Mouse (Mus musculus) forebrain, embryonic 14.5 days (tissue): ENCODE data around the gene Car5a. TPM values are rescaled to one million over a fixed set of nuclear protein-coding genes. Genes with fewer than 3 reads are reported as not detected.

Experiments
- ATAC-seq: fragments of 200-750 bp; cut with Nextera tagmentation; 2 replicates; pipeline ENCODE4 v1.8.0; 2017; ENCODE audit warnings: mild to moderate bottlenecking, moderate library complexity
- DNase-seq: peaks from one replicate; pipeline ENCODE4 v3.0.0-alpha.2; 2015; ENCODE audit warnings: low spot score
- H3K27ac ChIP-seq: fragments of 300-500 bp; sonication (generic); 2 replicates; pipeline ENCODE4 v1.5.1; 2014; ENCODE audit warnings: low read depth, mild to moderate bottlenecking, control low read depth, low read length, moderate library complexity
- H3K27me3 ChIP-seq: fragments of 300-500 bp; sonication (generic); replicated peaks from 2 replicates; pipeline ENCODE4 v1.6.1; 2014; ENCODE audit warnings: low read length, control low read depth, mixed read lengths; ENCODE audit not compliant: control insufficient read depth, insufficient read depth
- H3K36me3 ChIP-seq: fragments of 300-500 bp; sonication (generic); 2 replicates; pipeline ENCODE4 v1.6.1; 2014; ENCODE audit warnings: low read length, control low read depth; ENCODE audit not compliant: control insufficient read depth, insufficient read depth
- H3K4me1 ChIP-seq: fragments of 300-500 bp; sonication (generic); 2 replicates; pipeline ENCODE4 v1.6.1; 2014; ENCODE audit warnings: antibody characterized with exemption, low read length, control low read depth; ENCODE audit not compliant: control insufficient read depth, insufficient read depth
- H3K4me2 ChIP-seq: fragments of 300-500 bp; sonication (generic); 2 replicates; pipeline ENCODE4 v1.6.1; 2014; ENCODE audit warnings: mild to moderate bottlenecking, control low read depth, low read length
- H3K4me3 ChIP-seq: fragments of 300-500 bp; sonication (generic); 2 replicates; pipeline ENCODE4 v1.5.1; 2014; ENCODE audit warnings: low read depth, low read length, control low read depth
- H3K9ac ChIP-seq: fragments of 300-500 bp; sonication (generic); 2 replicates; pipeline ENCODE4 v1.6.1; 2014; ENCODE audit warnings: mild to moderate bottlenecking, low read length, control low read depth, moderate library complexity
- H3K9me3 ChIP-seq: fragments of 300-500 bp; sonication (generic); replicated peaks from 2 replicates; pipeline ENCODE4 v1.6.1; 2016; ENCODE audit warnings: low read length, control low read depth, mixed read lengths; ENCODE audit not compliant: control insufficient read depth
- WGBS: fragments of 180-500 bp; shearing (Covaris S2); extraction: QIAGEN DNeasy Blood & Tissue Kit; methylation state at CpG from one replicate; pipeline ENCODE4 v1.1.7; 2014; 5-methylcytosine and 5-hydroxymethylcytosine counted together
- polyA plus RNA-seq: library from polyadenylated mRNA; unstranded; fragments of >200 nt; fragmentation: Nextera tagmentation; extraction: Ambion mirVana; gene quantifications from 2 replicates; pipeline ENCODE4 v1.2.1, GENCODE M21; 2014

Gene Car5a
- polyA plus RNA-seq, 1 experiment from 2014 or later, result 0.28 TPM

DNA sequence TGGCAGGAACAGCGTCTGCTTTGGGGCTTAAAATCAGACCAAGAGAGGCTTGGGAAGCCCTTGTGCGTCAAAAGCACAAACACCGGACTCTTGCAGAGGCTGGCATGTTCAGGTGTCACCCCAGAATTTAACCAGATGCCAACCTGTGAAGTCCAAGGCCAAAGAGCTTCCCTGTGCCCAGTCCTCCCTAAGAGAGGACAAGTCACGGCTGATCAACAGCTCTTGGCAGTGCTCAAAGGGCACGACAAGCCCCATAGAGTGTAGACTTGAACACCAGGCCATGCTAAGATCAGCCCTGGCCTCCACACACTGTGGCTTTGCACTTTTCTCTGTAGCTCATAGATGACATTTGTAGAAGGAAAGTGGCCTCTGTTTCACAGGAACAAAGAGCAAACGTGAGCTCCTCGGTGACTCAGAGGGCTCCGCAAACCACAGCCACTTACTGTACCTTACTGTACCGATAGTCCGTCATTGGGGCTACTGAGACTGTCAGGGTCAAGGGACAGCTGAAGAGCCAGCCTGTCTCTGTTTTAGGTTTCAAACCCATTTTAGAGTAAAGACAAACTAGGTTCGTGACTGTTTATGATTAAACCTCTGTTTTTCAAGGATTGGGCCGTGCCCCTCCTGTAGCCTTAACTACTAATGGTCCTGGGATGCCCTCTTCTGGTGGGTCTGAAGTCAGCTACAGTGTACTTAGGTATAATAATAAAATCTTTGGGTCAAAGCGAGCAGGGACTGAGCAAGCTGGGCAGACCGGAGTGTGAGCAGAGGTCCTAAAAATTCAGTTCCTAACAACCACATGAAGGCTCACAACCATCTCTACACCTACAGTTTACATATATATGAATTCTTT lies 11.8 kb downstream of the Car5a start:
- H3K4me1 ChIP-seq, result peaks cover 14% of the 10 kb centered on the region
- H3K9ac ChIP-seq, result no peak overlapping the region
- WGBS, result 84% methylated on average over 14 of the region's 14 CpGs
- H3K4me2 ChIP-seq, result no peak overlapping the region
- no peaks in the 10 kb centered on the region for H3K27me3 ChIP-seq
- no peak overlapping the region for H3K4me3 ChIP-seq
- DNase-seq (no peak), ATAC-seq (no peak)
- no peaks in the 10 kb centered on the region for H3K9me3 ChIP-seq
- H3K36me3 ChIP-seq, result no peaks in the 10 kb centered on the region
- no peak overlapping the region for H3K27ac ChIP-seq

DNA sequence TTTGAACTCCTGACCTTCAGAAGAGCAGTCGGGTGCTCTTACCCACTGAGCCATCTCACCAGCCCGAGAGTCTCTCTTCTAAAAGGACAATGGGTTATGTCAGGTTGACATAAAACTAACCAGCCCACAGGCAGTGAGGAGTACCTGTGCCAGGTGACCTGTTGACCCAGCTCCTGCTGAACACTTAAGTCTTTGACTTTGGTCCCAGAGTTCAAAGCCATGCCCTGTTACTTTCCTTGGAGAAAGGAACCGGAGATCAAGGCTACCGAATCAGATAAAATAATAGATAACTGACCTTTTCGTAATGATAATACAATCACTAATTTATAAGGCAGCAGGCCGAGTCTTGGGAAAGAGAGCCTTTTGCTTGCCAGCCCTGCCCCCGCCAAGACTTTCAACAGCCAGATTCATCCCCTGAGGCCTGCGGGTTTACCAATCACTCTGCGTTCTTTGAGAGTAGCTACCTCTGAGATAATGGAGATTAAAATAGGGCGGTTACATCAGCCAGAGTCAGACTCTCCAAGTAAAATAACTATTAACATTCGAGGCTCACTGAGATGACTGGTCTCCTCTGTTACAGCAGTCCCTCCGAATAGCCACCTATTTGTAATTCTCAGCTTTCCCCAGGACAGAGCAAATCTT lies 12.6 kb downstream of the Car5a start:
- Histone ChIP-seq H3K27me3 (no peaks in the 10 kb centered on the region), H3K36me3 (no peaks in the 10 kb centered on the region), H3K27ac (no peak overlapping the region), H3K9me3 (no peaks in the 10 kb centered on the region), H3K9ac (no peak overlapping the region), H3K4me1 (peaks cover 14% of the 10 kb centered on the region), H3K4me3 (no peak overlapping the region), H3K4me2 (no peak overlapping the region)
- 73% methylated on average over 12 of the region's 12 CpGs for WGBS
- ATAC-seq (no peak), DNase-seq (no peak)

GRCm38 (mm10) chr8:121931571-121931970 lies 13.1 kb downstream of the Car5a start:
- Histone ChIP-seq H3K27ac (no peak overlapping the region), H3K27me3 (no peaks in the 10 kb centered on the region), H3K4me3 (no peak overlapping the region), H3K4me2 (no peak overlapping the region), H3K4me1 (peaks cover 14% of the 10 kb centered on the region), H3K9me3 (no peaks in the 10 kb centered on the region), H3K36me3 (no peaks in the 10 kb centered on the region), H3K9ac (no peak overlapping the region)
- ATAC-seq, result no peak
- 81% methylated on average over 7 of the region's 7 CpGs for WGBS
- DNase-seq, result no peak

DNA sequence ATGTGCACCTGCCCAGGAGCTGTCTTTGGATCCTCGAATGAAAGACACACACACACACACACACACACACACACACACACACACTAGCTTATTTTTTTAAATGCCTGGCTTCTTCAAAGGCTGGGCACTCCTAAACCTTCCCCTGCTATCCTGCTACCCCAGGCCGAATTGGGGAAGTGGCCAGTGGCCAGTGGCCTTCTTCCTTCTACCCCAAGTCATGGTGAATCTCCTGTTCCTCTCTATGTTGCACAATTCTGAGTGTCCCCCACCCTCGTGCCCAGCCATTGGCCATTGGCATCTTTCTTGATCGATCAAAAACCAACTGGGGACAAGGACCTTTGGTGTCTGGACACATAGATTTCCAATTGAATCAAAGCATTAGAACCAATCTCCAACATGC lies 14.7 kb downstream of the Car5a start:
- DNase-seq (no peak), ATAC-seq (no peak)
- no peaks in the 10 kb centered on the region for H3K36me3 ChIP-seq
- H3K4me2 ChIP-seq, result no peak overlapping the region
- H3K27me3 ChIP-seq, result no peaks in the 10 kb centered on the region
- H3K9me3 ChIP-seq, result no peaks in the 10 kb centered on the region
- 82% methylated on average over 4 of the region's 4 CpGs for WGBS
- H3K27ac ChIP-seq, result no peak overlapping the region
- H3K4me1 ChIP-seq, result peaks cover 6% of the 10 kb centered on the region
- no peak overlapping the region for H3K4me3 ChIP-seq
- H3K9ac ChIP-seq, result no peak overlapping the region

DNA sequence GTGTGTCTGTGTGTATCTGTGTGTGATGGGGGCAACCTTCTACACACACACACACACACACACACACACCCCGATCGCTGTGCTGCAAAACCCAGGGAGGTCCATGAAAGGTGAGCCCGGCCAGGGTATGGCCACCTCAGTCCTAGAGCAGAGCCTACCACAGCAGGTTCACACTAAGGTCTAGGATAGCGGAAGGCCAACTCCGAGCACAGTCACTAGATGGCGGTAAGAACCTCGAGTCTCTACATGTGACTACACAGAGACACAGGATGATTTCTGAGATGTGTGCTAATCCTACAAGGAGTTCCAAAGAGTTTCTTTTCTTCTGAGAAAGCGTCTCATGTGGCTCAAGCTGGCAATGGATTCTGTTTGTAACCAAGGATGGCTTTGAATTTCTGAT lies 17.4 kb downstream of the Car5a start:
- H3K27me3 ChIP-seq, result no peaks in the 10 kb centered on the region
- 43% methylated on average over 8 of the region's 8 CpGs for WGBS
- H3K4me3 ChIP-seq, result no peak overlapping the region
- no peaks in the 10 kb centered on the region for H3K9me3 ChIP-seq
- H3K27ac ChIP-seq, result no peak overlapping the region
- DNase-seq (peak; percentile 69), ATAC-seq (peak; percentile 54; the same call in 1 of the 2 replicates)
- no peak overlapping the region for H3K9ac ChIP-seq
- no peaks in the 10 kb centered on the region for H3K36me3 ChIP-seq
- H3K4me1 ChIP-seq, result no peaks in the 10 kb centered on the region
- H3K4me2 ChIP-seq, result no peak overlapping the region

- H3K27me3 ChIP-seq, result no peaks in the 10 kb centered on the region
- no peak overlapping the region for H3K27ac ChIP-seq
- H3K9me3 ChIP-seq, result no peaks in the 10 kb centered on the region
- no peak overlapping the region for H3K4me3 ChIP-seq
- DNase-seq (no peak), ATAC-seq (no peak)
- no peaks in the 10 kb centered on the region for H3K4me1 ChIP-seq
- H3K4me2 ChIP-seq, result no peak overlapping the region
- WGBS, result 70% methylated on average over 8 of the region's 8 CpGs
- H3K9ac ChIP-seq, result no peak overlapping the region
- no peaks in the 10 kb centered on the region for H3K36me3 ChIP-seq
Observed at GRCm38 (mm10) chr8:121926266-121926665, 18.4 kb downstream of the Car5a start.

- Histone ChIP-seq H3K27ac (no peak overlapping the region), H3K4me1 (no peaks in the 10 kb centered on the region), H3K9me3 (no peaks in the 10 kb centered on the region), H3K4me3 (no peak overlapping the region), H3K9ac (no peak overlapping the region), H3K4me2 (no peak overlapping the region), H3K27me3 (no peaks in the 10 kb centered on the region), H3K36me3 (no peaks in the 10 kb centered on the region)
- DNase-seq (peak; percentile 91), ATAC-seq (peak; percentile 62)
- 30% methylated on average over 10 of the region's 10 CpGs for WGBS
Observed at GRCm38 (mm10) chr8:121925624-121926023, 19.1 kb downstream of the Car5a start.

GRCm38 (mm10) chr8:121924681-121925080 lies 20.0 kb downstream of the Car5a start:
- no peaks in the 10 kb centered on the region for H3K9me3 ChIP-seq
- H3K9ac ChIP-seq, result no peak overlapping the region
- H3K27me3 ChIP-seq, result no peaks in the 10 kb centered on the region
- no peak overlapping the region for H3K4me2 ChIP-seq
- no peak for DNase-seq
- ATAC-seq, result no peak
- no peaks in the 10 kb centered on the region for H3K36me3 ChIP-seq
- H3K27ac ChIP-seq, result no peak overlapping the region
- WGBS, result 89% methylated on average over 5 of the region's 5 CpGs
- H3K4me3 ChIP-seq, result no peak overlapping the region
- H3K4me1 ChIP-seq, result no peaks in the 10 kb centered on the region

GRCm38 (mm10) chr8:121922101-121922500 lies 22.6 kb downstream of the Car5a start:
- ATAC-seq, result no peak

More at GRCm38 (mm10) chr8:121922101-121922500, 22.6 kb downstream of the Car5a start:
- Histone ChIP-seq H3K27me3 (no peaks in the 10 kb centered on the region), H3K36me3 (no peaks in the 10 kb centered on the region), H3K4me2 (no peak overlapping the region), H3K4me1 (no peaks in the 10 kb centered on the region), H3K4me3 (no peak overlapping the region), H3K9ac (no peak overlapping the region), H3K27ac (no peak overlapping the region; the same call in 1 of the 2 replicates), H3K9me3 (no peaks in the 10 kb centered on the region)
- WGBS, result 83% methylated on average over 8 of the region's 8 CpGs
- DNase-seq, result no peak
